Mouse (Mus musculus): ENCODE data around the gene Hsp90ab1. TPM values are rescaled to one million over a fixed set of nuclear protein-coding genes. Genes with fewer than 3 reads are reported as not detected.
A peak's percentile ranks its signal among the peaks of the same experiment; 100 is the strongest.

The Hsp90ab1 gene
- polyA plus RNA-seq, 1 experiment from 2014 or later: 1,563 TPM

DNA sequence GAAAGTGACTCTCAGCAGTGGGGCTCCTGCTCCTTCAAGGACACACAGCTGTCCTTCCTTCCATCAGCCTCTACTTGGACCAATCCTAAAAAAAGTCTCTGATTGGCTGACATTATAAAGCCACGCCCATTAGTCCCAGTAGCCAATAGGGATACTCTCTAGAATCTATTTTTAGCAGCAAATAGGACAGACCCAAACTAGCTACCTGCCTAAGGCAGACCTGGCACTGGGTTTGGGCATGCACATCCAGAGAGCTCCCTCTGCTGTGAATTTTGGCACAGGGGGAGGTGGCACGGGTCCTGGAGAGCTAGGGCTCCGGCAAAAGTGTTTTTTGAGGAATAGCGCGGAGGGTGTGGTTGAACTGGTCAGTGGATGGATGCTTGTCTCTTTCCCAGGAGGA is 46.5 kb downstream of the Hsp90ab1 start:
- 26% methylated on average over 5 of the region's 5 CpGs for WGBS
- ATAC-seq (ENCODE audit: insufficient number of reproducible peaks, low FRiP score, low TSS enrichment, low read depth): no peak
- Histone ChIP-seq H3K9ac (no peak overlapping the region), H3K27ac (replicated peaks) (no peak overlapping the region), H3K9me3 (replicated peaks) (no peaks in the 10 kb centered on the region), H3K4me3 (replicated peaks) (no peak overlapping the region), H3K4me1 (peaks cover 15% of the 10 kb centered on the region; the same call in 1 of the 2 replicates), H3K27me3 (peaks cover 34% of the 10 kb centered on the region), H3K36me3 (no peaks in the 10 kb centered on the region), H3K4me2 (replicated peaks) (no peak overlapping the region)

DNA sequence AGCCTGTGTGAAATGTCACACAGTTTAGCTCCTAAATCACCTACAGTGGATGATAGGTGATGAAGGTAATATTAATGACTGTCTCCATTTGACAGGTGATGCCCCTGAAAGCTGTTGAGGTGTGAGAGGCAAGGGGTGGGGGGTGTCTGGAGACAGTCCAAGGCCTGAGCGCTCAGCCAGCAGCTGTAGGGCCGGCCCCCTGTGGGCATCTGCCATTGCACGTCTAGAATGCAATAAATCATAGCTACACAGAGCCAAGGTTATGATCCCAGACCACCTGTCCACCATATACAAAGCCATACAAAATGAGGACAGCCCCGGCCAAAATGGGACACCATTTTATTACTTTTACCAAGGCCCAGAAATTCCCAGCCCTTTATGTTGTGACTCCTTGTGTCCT is 48.1 kb downstream of the Hsp90ab1 start:
- no peak overlapping the region for H3K27ac ChIP-seq (replicated peaks)
- H3K36me3 ChIP-seq: no peaks in the 10 kb centered on the region
- peaks cover 26% of the 10 kb centered on the region for H3K27me3 ChIP-seq
- H3K9me3 ChIP-seq (replicated peaks): no peaks in the 10 kb centered on the region
- ATAC-seq (ENCODE audit: insufficient number of reproducible peaks, low FRiP score, low TSS enrichment, low read depth): no peak
- no peak overlapping the region for H3K9ac ChIP-seq
- no peak overlapping the region for H3K4me3 ChIP-seq (replicated peaks)
- peaks cover 15% of the 10 kb centered on the region; the same call in 1 of the 2 replicates for H3K4me1 ChIP-seq
- 79% methylated on average over 4 of the region's 4 CpGs for WGBS
- no peak overlapping the region for H3K4me2 ChIP-seq (replicated peaks)

DNA sequence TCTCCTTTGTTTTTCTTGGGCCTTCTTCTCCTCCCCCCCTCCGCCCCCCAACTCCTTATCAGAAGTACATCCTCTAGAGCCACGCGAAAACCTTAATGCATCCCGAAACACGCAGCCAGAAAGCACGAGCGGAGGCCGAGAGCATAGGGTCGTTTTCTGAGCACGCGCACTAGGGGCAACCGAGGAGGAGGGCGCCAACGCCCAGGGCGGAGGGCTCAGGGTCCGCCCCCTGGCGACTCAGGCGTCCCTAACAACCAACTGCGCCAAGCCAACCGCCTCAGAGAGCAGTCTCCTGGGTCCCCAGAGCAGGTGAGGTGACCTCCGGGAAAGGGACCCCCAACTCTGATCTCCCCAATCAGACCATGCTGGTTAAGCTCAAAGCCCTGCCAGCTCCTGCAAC is 49.8 kb downstream of the Hsp90ab1 start, which contains the start of gene Tcte1:
Gene Tcte1, plus strand, starts transcription at position 172 of the 400 bp plus-strand sequence.
- no peaks in the 10 kb centered on the region for H3K9me3 ChIP-seq (replicated peaks)
- peak within 1 kb of the TSS; percentile 39 for H3K4me3 ChIP-seq (replicated peaks)
- 0 out of 2 replicates have a peak, but pooled peaks cover 8% of the 10 kb centered on the region for H3K36me3 ChIP-seq
- peaks cover 15% of the 10 kb centered on the region; the same call in 1 of the 2 replicates for H3K4me1 ChIP-seq
- ATAC-seq (ENCODE audit: insufficient number of reproducible peaks, low FRiP score, low TSS enrichment, low read depth): peak; percentile 64
- H3K4me2 ChIP-seq (replicated peaks): peak within 1 kb of the TSS; percentile 71
- peak within 1 kb of the TSS; percentile 39 for H3K9ac ChIP-seq
- WGBS: 1% methylated on average over 21 of the region's 21 CpGs
- H3K27me3 ChIP-seq: peaks cover 19% of the 10 kb centered on the region
- H3K27ac ChIP-seq (replicated peaks): no peak within 1 kb of the TSS

DNA sequence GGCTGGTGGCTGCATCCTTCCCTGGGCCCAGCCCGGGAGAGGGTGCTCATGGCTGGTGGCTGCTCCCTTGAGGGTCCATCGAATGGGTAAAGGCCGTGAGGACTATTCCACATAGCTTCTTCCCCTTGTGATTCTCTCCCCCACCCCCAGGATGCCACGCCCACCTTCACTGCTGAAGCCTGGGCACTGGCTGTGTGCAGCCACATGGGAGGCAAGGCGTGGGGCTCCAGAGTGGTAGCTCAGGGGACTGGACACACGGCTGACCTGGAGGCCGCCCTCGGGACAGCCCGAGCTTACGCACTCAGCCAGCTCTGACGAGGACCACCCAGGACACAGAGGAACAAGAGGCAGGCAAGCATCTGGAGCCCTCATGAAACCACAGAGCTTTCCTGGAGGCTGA is 52.9 kb downstream of the Hsp90ab1 start:
- no peaks in the 10 kb centered on the region for H3K9me3 ChIP-seq (replicated peaks)
- no peak overlapping the region for H3K4me2 ChIP-seq (replicated peaks)
- peaks cover 16% of the 10 kb centered on the region for H3K27me3 ChIP-seq
- 81% methylated on average over 11 of the region's 11 CpGs for WGBS
- H3K36me3 ChIP-seq: 0 out of 2 replicates have a peak, but pooled peaks cover 11% of the 10 kb centered on the region
- no peak overlapping the region for H3K4me3 ChIP-seq (replicated peaks)
- no peak overlapping the region for H3K27ac ChIP-seq (replicated peaks)
- no peak overlapping the region for H3K9ac ChIP-seq
- H3K4me1 ChIP-seq: peaks cover 15% of the 10 kb centered on the region; the same call in 1 of the 2 replicates
- no peak for ATAC-seq (ENCODE audit: insufficient number of reproducible peaks, low FRiP score, low TSS enrichment, low read depth)

DNA sequence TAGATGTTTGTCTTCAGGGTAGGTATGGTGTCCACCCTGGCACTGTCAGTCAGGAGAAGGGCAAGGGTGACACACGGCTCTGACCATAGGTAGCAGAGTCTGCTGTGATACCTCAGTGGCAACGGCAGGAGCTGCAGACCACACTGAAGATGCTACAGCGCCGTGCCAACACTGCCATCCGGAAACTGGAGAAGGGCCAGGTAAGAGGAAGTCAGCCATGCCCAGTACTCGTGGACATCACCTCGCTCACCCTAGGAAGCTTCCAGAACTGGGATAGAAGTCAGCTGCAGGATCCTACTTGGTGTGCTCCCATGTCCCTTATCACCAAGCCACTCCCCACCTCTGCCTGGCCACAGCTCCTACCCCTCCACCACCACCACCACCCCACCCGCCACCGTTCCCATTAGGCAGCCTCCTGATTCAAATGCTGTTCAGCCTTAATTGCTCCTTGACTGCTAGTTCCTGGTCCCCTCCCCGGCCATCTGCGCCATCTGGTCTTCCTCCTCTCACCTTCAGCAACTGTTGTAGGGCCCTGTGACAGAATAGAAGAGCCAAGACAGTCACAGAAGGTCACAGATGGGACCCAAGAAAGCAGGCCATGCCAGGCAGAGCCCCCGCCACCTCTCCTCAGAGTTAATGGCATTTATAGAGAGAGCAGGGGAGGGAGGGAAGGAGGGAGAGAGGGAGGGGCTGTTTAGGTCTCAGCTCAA is 54.1 kb downstream of the Hsp90ab1 start:
- Histone ChIP-seq H3K27ac (replicated peaks) (no peak overlapping the region), H3K4me2 (replicated peaks) (no peak overlapping the region), H3K27me3 (0 out of 2 replicates have a peak, but pooled peaks cover 5% of the 10 kb centered on the region), H3K9ac (no peak overlapping the region), H3K4me3 (replicated peaks) (no peak overlapping the region), H3K4me1 (peaks cover 15% of the 10 kb centered on the region; the same call in 1 of the 2 replicates), H3K36me3 (0 out of 2 replicates have a peak, but pooled peaks cover 11% of the 10 kb centered on the region), H3K9me3 (replicated peaks) (no peaks in the 10 kb centered on the region)
- WGBS: 88% methylated on average over 12 of the region's 12 CpGs
- no peak for ATAC-seq (ENCODE audit: insufficient number of reproducible peaks, low FRiP score, low TSS enrichment, low read depth)

Other genes with a start within 250 kb of the Hsp90ab1 start
- gene Cdc5l, start 139.5 kb downstream of the Hsp90ab1 start, polyA plus RNA-seq (2015; fragmentation: Nextera tagmentation; extraction: Ambion mirVana): 56.4 and 65.7 TPM in 2 replicates
- 0.46 and 0.81 TPM in 2 replicates for gene Spats1, start 97.9 kb downstream of the Hsp90ab1 start, polyA plus RNA-seq (2015; fragmentation: Nextera tagmentation; extraction: Ambion mirVana)
- 15.8 and 16.6 TPM in 2 replicates for gene Aars2, start 66.4 kb downstream of the Hsp90ab1 start, polyA plus RNA-seq (2015; fragmentation: Nextera tagmentation; extraction: Ambion mirVana)
- 3.2 and 6.2 TPM in 2 replicates for gene Tcte1, start 49.8 kb downstream of the Hsp90ab1 start, polyA plus RNA-seq (2015; fragmentation: Nextera tagmentation; extraction: Ambion mirVana)
- gene Tmem151b, start 23.6 kb downstream of the Hsp90ab1 start, polyA plus RNA-seq (2015; fragmentation: Nextera tagmentation; extraction: Ambion mirVana): 3.9 and 4.7 TPM in 2 replicates
- 5.5 and 6.3 TPM in 2 replicates for gene Nfkbie, start 17.6 kb downstream of the Hsp90ab1 start, polyA plus RNA-seq (2015; fragmentation: Nextera tagmentation; extraction: Ambion mirVana)
- 133 and 139 TPM in 2 replicates for gene Slc35b2, start 9.4 kb downstream of the Hsp90ab1 start, polyA plus RNA-seq (2015; fragmentation: Nextera tagmentation; extraction: Ambion mirVana)
- gene Slc29a1, start 26.3 kb upstream of the Hsp90ab1 start, polyA plus RNA-seq (2015; fragmentation: Nextera tagmentation; extraction: Ambion mirVana): 92.7 and 99.7 TPM in 2 replicates
- 29.9 and 41.1 TPM in 2 replicates for gene Mymx, start 28.8 kb upstream of the Hsp90ab1 start, polyA plus RNA-seq (2015; fragmentation: Nextera tagmentation; extraction: Ambion mirVana)
- 0.71 and 0.77 TPM in 2 replicates for gene Capn11, start 86.1 kb upstream of the Hsp90ab1 start, polyA plus RNA-seq (2015; fragmentation: Nextera tagmentation; extraction: Ambion mirVana)
- 157 and 165 TPM in 2 replicates for gene Mrpl14, start 113.1 kb upstream of the Hsp90ab1 start, polyA plus RNA-seq (2015; fragmentation: Nextera tagmentation; extraction: Ambion mirVana)
- 45.8 and 52.4 TPM in 2 replicates for gene Tmem63b, start 113.6 kb upstream of the Hsp90ab1 start, polyA plus RNA-seq (2015; fragmentation: Nextera tagmentation; extraction: Ambion mirVana)
- 0.49 TPM in 1 of 2 replicates, not detected in the other for gene 1600014C23Rik, start 160.6 kb upstream of the Hsp90ab1 start, polyA plus RNA-seq (2015; fragmentation: Nextera tagmentation; extraction: Ambion mirVana)